Mouse (Mus musculus): Measurements from ENCODE around the gene Ces5a.

DNA sequence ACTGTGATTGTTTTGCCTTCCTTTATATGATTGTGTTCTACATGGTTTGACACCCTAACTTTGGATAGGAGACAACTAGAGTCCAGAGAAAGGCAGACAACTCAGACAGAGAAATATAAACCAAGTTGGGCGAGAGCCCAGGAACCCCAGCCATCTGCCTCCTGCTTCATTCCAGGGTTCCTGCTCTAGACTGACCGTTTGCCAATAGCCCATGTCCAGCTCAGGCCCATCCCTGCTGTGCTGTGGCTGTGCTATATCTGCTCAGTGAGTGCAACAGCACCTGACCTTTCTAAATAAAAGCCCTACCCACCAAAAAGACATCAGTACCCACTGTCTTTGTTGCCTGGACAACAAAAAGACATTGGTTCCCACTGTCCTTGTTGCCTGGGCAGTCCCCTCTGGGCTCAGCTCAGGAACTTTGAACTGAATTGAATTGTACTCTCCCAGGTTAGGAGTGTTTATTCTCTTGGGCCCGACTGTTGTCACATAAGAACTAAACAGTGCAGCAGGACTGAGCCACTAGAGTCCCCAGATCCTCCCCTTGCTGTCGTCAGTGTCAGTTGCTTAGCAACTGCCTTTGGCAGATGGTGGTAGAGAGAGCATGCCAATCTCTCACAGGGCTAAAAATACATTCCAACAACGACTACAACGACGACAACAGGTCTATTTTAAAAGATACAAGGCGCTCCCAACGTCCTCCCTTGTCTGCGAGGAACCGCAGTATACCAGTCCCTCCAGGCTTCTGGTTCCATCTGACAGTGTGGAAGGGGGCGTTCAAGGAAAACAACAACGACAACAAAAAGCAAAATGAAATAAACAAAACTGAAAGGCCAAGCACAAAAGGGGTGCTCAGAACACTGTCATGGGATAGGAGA lies 33.9 kb upstream of the Ces5a start:
- TF ChIP-seq CTCF (IDR thresholded peaks at IDR 0.05; ENCODE audit: low read depth) (no peak), EP300 (IDR thresholded peaks at IDR 0.05; ENCODE audit: low read depth) (no peak)

Data from liver, postnatal 0 days (tissue).